ENCODE assay signal across 14 mouse cellular contexts in genomic region chr11:86622191-86622912, GRCm38 (mm10).
"Had no signal": no experiment of that assay in that cellular context is flagged by ENCODE, and none has a peak within 500 bp of the region (broad histone marks: within the 10 kb centered on the region; RNA-seq: fewer than 3 reads in every experiment).

No protein-coding gene starts in this region.

- H3K27me3 ChIP-seq: limb, embryonic 13.5 days; liver, embryonic 12.5 days; megakaryocyte, embryonic 14.5 days; neural tube, embryonic 12.5 days had no signal

- H3K4me1 ChIP-seq: neural tube, embryonic 12.5 days had no signal

- H3K36me3 ChIP-seq: limb, embryonic 13.5 days; neural tube, embryonic 12.5 days had no signal

- DNase-seq: kidney, adult 8-10 months; kidney, postnatal 25 days; layer of hippocampus, postnatal 36 days; lung, embryonic 14.5 days; lung, postnatal 10 days; lung, postnatal 4 days; thymus, postnatal 4 days had no signal

- H3K9me3 ChIP-seq: limb, embryonic 13.5 days; liver, embryonic 12.5 days; megakaryocyte, embryonic 14.5 days; neural tube, embryonic 12.5 days had no signal

- H3K4me2 ChIP-seq: limb, embryonic 13.5 days; liver, embryonic 12.5 days; lung, embryonic 14.5 days; midbrain, embryonic 11.5 days; neural tube, embryonic 12.5 days had no signal

- ATAC-seq: intestine, postnatal 0 days; liver, embryonic 12.5 days had no signal

- H3K27ac ChIP-seq: limb, embryonic 13.5 days; neural tube, embryonic 12.5 days; stomach, postnatal 0 days had no signal

- H3K9ac ChIP-seq: limb, embryonic 13.5 days; liver, embryonic 12.5 days; lung, embryonic 14.5 days; neural tube, embryonic 12.5 days had no signal

- H3K4me3 ChIP-seq: limb, embryonic 13.5 days; liver, embryonic 12.5 days; neural tube, embryonic 12.5 days had no signal
